In genomic region chr16:22483900-22484299, GRCm38 (mm10) we compare ENCODE assay signal across 23 mouse cellular contexts. TPM values are rescaled to one million over a fixed set of nuclear protein-coding genes. Genes with fewer than 3 reads are reported as not detected.
DNase-seq lines count a peak whose midpoint lies in the region; ATAC-seq and TF ChIP-seq lines count a peak whose summit lies in the region.
"Had no signal": no experiment of that assay in that cellular context is flagged by ENCODE, and none has a peak within 500 bp of the region (broad histone marks: within the 10 kb centered on the region; RNA-seq: fewer than 3 reads in every experiment).

No protein-coding gene starts in this region.

- no peak overlapping the region for H3K4me2 ChIP-seq in forebrain, embryonic 14.5 days (ENCODE audit: low read length)
- H3K4me2 ChIP-seq: embryonic facial prominence, embryonic 13.5 days; forebrain, embryonic 12.5 days; hindbrain, embryonic 12.5 days had no signal

- no peak overlapping the region for H3K9ac ChIP-seq in forebrain, embryonic 14.5 days (ENCODE audit: low read length)
- H3K9ac ChIP-seq: embryonic facial prominence, embryonic 13.5 days; forebrain, embryonic 12.5 days; forebrain, postnatal 0 days; hindbrain, embryonic 12.5 days had no signal

- H3K4me3 ChIP-seq in layer of hippocampus, adult 2 months: no peak overlapping the region
- H3K4me3 ChIP-seq in forebrain, embryonic 14.5 days (ENCODE audit: low read depth, low read length): no peak overlapping the region
- H3K4me3 ChIP-seq: embryonic facial prominence, embryonic 13.5 days; forebrain, embryonic 12.5 days; gastrocnemius, adult 2 months; hindbrain, embryonic 12.5 days had no signal

- ATAC-seq in forebrain, embryonic 14.5 days: no peak
- ATAC-seq: CD4-positive, CD25-positive, alpha-beta regulatory T cell, adult 4 months; forebrain, postnatal 0 days; hindbrain, embryonic 16.5 days had no signal

- H3K4me1 ChIP-seq in forebrain, embryonic 14.5 days (ENCODE audit: control insufficient read depth, insufficient read depth, low read length): no peaks in the 10 kb centered on the region
- H3K4me1 ChIP-seq: embryonic facial prominence, embryonic 13.5 days; hindbrain, embryonic 12.5 days had no signal

- TF ChIP-seq CTCF in layer of hippocampus, adult 2 months (conservative IDR thresholded peaks at IDR 0.05): no peak

- H3K36me3 ChIP-seq in forebrain, embryonic 14.5 days (ENCODE audit: control insufficient read depth, insufficient read depth, low read length): no peaks in the 10 kb centered on the region
- H3K36me3 ChIP-seq: embryonic facial prominence, embryonic 13.5 days; forebrain, embryonic 12.5 days; G1E; hindbrain, embryonic 12.5 days had no signal

- no peak for DNase-seq in layer of hippocampus, adult 2 months (ENCODE audit: low spot score in 2 of 2)
- DNase-seq in layer of hippocampus, postnatal 36 days: no peak
- peak; percentile 54 to 57 for DNase-seq in right cerebral cortex, adult 2 months (ENCODE audit: low spot score in 2 of 2)
- no peak for DNase-seq in right cerebral cortex, postnatal 10 days (ENCODE audit: low spot score in 2 of 2)
- DNase-seq in frontal cortex, postnatal 36 days (ENCODE audit: low spot score in 2 of 2): peak; percentile 43 to 46
- peak; percentile 39 to 48 for DNase-seq in left cerebral cortex, postnatal 14 days (ENCODE audit: low spot score in 2 of 2)
- DNase-seq in cerebellum, adult 8-10 months: no peak
- DNase-seq in forebrain, embryonic 14.5 days (ENCODE audit: low spot score): no peak
- DNase-seq: adrenal gland, adult 8-10 months; cerebellum, adult 11-12 months; cerebellum, adult 9-11 months; cerebellum, postnatal 36 days; forebrain, postnatal 0 days; gastrocnemius, adult 2 months; gastrocnemius, postnatal 25 days; heart, postnatal 10 days; heart, postnatal 4 days had no signal

- 74% methylated on average over 1 of the region's 1 CpGs for WGBS in forebrain, embryonic 14.5 days

- no peaks in the 10 kb centered on the region for H3K27me3 ChIP-seq in forebrain, embryonic 14.5 days (replicated peaks; ENCODE audit: control insufficient read depth, insufficient read depth, low read length)
- H3K27me3 ChIP-seq: embryonic facial prominence, embryonic 13.5 days; forebrain, embryonic 12.5 days; hindbrain, embryonic 12.5 days had no signal

- H3K27ac ChIP-seq in layer of hippocampus, adult 2 months: peak overlapping the region; percentile 19; the same call in 1 of the 2 replicates
- H3K27ac ChIP-seq in forebrain, embryonic 14.5 days (ENCODE audit: low read depth, low read length): no peak overlapping the region
- H3K27ac ChIP-seq: embryonic facial prominence, embryonic 13.5 days; forebrain, embryonic 12.5 days; gastrocnemius, adult 2 months; hindbrain, embryonic 12.5 days had no signal

- no peaks in the 10 kb centered on the region for H3K9me3 ChIP-seq in forebrain, embryonic 14.5 days (replicated peaks; ENCODE audit: control insufficient read depth, low read length)
- H3K9me3 ChIP-seq: embryonic facial prominence, embryonic 13.5 days; forebrain, embryonic 12.5 days; G1E; hindbrain, embryonic 12.5 days had no signal

- intact Hi-C loops in left cerebral cortex, postnatal 14 days (cut with DNase I): no loop called here

RNA-seq across cellular contexts. Expression of gene Etv5, which starts 44.4 kb away (rescaled TPM):
- 10 to 100 TPM; 44.8 to 45.4 TPM for total RNA-seq in layer of hippocampus, adult 2 months (2021)
- 10 to 100 TPM; 47.5 to 49.4 TPM for total RNA-seq in layer of hippocampus, postnatal 36 days (2021)
- total RNA-seq in left cerebral cortex, postnatal 14 days (2021): 10 to 100 TPM; 59.9 to 68.8 TPM
- polyA plus RNA-seq in forebrain, embryonic 14.5 days (2014; fragmentation: Nextera tagmentation; extraction: Ambion mirVana): 17.8 and 20.7 TPM in 2 replicates

Comparison
In these comparisons a context has a peak if more than half of its experiments do, and no peak if none do; other contexts are left out.
1. DNase-seq: peak in right cerebral cortex, adult 2 months (2 of 2), frontal cortex, postnatal 36 days (2 of 2) and left cerebral cortex, postnatal 14 days (2 of 2); none in layer of hippocampus, adult 2 months (0 of 2), layer of hippocampus, postnatal 36 days (0 of 2), right cerebral cortex, postnatal 10 days (0 of 2), cerebellum, adult 8-10 months (single experiment) and forebrain, embryonic 14.5 days (single experiment).